Mouse (Mus musculus): ENCODE data around the gene Gm9376.

Gene Gm9376

DNA sequence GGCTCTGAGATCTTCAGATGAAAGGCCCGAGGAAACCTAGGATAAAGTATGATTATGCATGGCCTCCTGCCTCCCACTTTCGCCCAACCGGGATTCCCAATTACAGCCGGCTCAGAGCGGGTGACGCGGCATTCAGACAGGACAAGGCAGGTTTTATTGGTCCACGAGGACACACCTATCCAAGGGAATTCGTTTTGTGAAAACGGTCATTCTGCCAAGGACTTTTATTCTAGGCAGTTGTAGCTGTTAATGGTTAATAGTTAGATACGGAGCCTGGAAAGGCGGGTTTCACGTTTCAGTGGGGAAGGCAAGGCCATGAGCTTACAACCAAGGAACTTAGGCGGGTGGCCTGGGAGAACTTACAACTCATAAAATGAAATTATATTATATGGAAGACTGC lies 16.2 kb downstream of the Gm9376 start:
- no peak for DNase-seq (ENCODE audit: low read depth)

GRCm38 (mm10) chr14:118286096-118286495 lies 19.3 kb downstream of the Gm9376 start:
- no peak for DNase-seq (ENCODE audit: low read depth)

DNA sequence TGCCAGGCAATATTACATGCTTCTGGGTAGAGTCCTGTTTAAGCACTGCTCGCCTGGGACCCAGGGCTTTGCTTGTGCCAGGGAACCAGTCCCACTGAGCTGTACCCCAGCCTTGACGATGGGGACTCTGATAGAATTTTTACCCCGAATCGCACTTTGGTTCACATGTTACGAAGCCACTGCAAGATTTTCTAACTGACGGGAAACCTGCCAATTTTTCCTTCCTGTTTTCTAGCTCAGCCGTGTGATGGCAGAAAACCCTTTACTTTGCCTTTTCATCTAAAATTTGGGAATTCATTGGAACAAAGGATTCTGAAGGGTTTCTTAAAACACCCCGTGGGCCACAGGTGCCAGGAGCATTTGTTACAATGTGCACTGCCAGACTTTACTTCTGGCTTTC lies 22.4 kb downstream of the Gm9376 start:
- no peak for DNase-seq (ENCODE audit: low read depth)

DNA sequence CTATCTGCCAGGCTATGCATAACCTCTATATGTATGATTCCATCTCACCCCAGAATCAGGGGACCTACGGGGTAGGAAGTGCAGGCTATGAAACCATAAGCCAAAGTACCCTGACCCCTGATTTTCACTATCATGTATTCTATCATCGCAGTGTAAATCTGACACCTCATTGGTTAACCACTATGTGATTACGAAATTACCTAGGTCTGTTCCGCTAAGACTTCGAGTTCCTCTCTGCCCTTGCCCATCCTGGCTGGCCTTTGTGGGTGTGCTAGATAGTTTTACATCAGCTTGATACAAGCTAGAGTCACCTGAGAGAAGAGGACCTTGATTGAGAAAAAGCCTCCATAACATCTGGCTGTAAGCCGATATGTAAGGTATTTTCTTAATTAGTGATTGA lies 23.2 kb downstream of the Gm9376 start:
- no peak for DNase-seq (ENCODE audit: low read depth)

DNA sequence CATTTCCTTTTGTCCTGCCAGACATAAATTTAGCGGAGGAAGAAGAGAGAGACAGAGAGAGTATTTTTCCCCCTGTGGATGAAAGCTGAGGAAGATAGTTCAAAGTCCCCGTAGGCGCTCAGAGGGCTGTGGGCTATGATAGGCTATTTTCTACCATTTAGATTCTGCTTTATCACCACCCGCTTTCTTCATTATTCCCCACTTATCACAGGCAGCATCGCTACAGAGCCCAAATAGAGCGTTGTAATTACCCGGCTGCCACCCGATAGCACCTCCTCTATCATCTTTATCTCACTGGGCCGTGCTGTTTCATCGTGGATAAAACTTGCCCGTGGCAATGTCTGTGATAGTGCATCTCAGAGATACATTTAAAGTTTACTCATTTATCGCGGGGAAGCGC lies 35.8 kb downstream of the Gm9376 start:
- DNase-seq (ENCODE audit: low read depth), result no peak

DNA sequence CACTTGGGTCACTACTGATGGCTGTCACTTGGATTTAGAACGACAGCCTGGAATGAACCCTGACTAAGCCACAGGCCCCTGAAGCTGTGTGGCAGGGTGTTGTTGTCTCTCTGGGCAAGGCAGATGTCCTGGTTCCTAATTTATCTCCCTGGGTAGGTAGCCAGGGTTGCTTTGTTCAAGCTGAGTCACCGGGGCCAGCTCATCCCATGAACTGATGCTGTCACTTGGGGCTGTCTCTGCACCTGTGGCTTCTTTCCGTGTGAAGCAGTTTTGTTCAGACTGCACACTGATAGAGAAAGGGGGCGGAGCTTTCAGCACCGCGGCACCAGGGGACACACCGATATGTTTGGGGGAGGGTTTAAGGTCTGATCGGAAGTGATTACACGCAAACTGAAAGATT lies 37.8 kb downstream of the Gm9376 start:
- no peak for DNase-seq (ENCODE audit: low read depth)

DNA sequence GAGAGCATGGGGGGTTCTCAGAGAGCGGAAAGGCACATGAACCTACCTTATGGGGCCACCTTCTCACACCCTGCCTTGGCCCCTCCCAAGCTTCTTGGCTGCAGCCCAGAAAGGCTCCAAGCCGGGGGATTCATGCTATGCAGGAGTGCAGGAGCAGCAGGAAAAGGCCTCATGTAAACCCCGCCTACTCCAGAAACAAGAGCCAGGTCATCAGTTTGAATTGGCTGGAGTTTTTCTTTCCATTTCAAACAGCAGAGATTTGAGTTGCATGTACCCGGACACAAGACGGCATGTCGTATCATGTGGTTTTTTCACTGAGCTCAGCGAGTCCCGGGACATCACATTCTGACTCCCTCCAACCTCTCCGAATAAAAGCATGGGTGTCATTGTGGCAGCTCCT lies 39.2 kb downstream of the Gm9376 start:
- DNase-seq (ENCODE audit: low read depth), result no peak

GRCm38 (mm10) chr14:118307060-118307459 lies 40.3 kb downstream of the Gm9376 start:
- no peak for DNase-seq (ENCODE audit: low read depth)

DNA sequence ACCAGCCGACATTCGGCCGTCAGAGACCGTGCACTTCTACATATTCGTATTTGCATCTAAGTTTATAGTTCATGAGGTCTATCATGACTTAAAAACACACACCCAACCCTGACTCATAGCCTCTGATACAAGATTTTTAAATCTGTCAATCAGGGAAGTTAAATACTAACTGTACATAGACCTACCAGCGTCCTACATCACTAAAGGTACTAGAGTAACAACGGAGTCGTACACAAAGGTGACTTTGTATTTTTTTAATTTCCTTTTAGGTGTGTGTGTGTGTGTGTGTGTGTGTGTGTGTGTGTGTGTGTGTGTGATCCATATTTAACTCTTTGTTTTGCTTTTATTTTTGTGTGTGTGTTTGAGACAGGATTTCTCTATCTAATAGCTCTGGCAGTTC lies 44.9 kb downstream of the Gm9376 start:
- DNase-seq (ENCODE audit: low read depth), result no peak

GRCm38 (mm10) chr14:118312664-118313063 lies 45.9 kb downstream of the Gm9376 start:
- no peak for DNase-seq (ENCODE audit: low read depth)

DNA sequence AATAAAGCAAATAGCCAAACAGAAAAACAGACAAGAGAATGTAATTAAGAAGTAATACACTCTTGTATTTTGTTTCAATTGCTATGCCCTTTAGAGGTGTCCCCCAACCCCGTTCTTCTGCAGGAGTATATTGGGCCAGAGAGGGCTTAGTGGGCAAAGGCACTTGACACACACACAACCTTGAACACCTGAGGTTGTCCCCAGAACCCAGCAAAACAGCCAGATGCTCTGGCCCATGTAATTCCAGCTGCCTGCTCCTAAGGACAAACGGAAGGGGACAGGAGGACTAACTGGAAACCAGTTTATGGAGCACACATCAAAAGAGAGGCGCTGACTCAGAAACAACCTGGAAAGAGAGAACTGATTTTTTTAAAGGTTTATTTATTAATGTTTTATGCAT lies 47.2 kb downstream of the Gm9376 start:
- no peak for DNase-seq (ENCODE audit: low read depth)

- DNase-seq (ENCODE audit: low read depth), result no peak
Measured at GRCm38 (mm10) chr14:118317260-118317659, 50.5 kb downstream of the Gm9376 start.

Data from c-Kit-positive CD71-positive TER-119-negative erythroid progenitor cells, embryonic 14.5 days (primary cell).